Mouse (Mus musculus) megakaryocyte, embryonic 14.5 days (primary cell): ENCODE data around the gene Cobl. TPM values are rescaled to one million over a fixed set of nuclear protein-coding genes. Genes with fewer than 3 reads are reported as not detected.

Experiments
- H3K27me3 ChIP-seq: replicated peaks from 2 replicates; pipeline ENCODE3; 2012; ENCODE audit warnings: inconsistent platforms
- H3K36me3 ChIP-seq: replicated peaks from 2 replicates; pipeline ENCODE3; 2012; ENCODE audit warnings: low read length, inconsistent platforms, mixed read lengths
- H3K4me1 ChIP-seq: 2 replicates; pipeline ENCODE4 v1.6.1; 2012; ENCODE audit warnings: inconsistent platforms
- H3K4me3 ChIP-seq: replicated peaks from 2 replicates; pipeline ENCODE3; 2012; ENCODE audit warnings: moderate library complexity, mild to moderate bottlenecking, inconsistent platforms
- H3K9me3 ChIP-seq: 2 replicates; pipeline ENCODE4 v1.6.1; 2012; ENCODE audit warnings: inconsistent platforms
- FLI1 ChIP-seq: IDR thresholded peaks from 2 replicates; pipeline ENCODE4 v1.6.1; 2012; ENCODE audit warnings: low read length, inconsistent platforms, mixed read lengths
- GATA1 ChIP-seq: IDR thresholded peaks from 3 replicates; pipeline ENCODE4 v1.6.1; 2012; ENCODE audit warnings: mixed read lengths, low read length, inconsistent platforms, borderline replicate concordance
- polyA plus RNA-seq: library from polyadenylated mRNA; stranded (reverse); fragments of >175 nt; gene quantifications from 2 replicates; pipeline ENCODE4 v1.2.3, GENCODE M21; 2012; ENCODE audit warnings: low replicate concordance; ENCODE audit not compliant: insufficient read depth

The Cobl gene
- polyA plus RNA-seq, 1 experiment, result not detected

GRCm38 (mm10) chr11:12232743-12233125 is 232.0 kb downstream of the Cobl start:
- H3K36me3 ChIP-seq, result no peaks in the 10 kb centered on the region
- no peaks in the 10 kb centered on the region for H3K4me1 ChIP-seq
- no peak overlapping the region for H3K4me3 ChIP-seq
- peaks cover 2% of the 10 kb centered on the region for H3K27me3 ChIP-seq
- H3K9me3 ChIP-seq, result no peaks in the 10 kb centered on the region
- TF ChIP-seq GATA1 (no peak), FLI1 (no peak)

- TF ChIP-seq GATA1 (no peak), FLI1 (no peak)
- no peak overlapping the region for H3K4me3 ChIP-seq
Measured at GRCm38 (mm10) chr11:12232041-12232742, 232.6 kb downstream of the Cobl start.

DNA sequence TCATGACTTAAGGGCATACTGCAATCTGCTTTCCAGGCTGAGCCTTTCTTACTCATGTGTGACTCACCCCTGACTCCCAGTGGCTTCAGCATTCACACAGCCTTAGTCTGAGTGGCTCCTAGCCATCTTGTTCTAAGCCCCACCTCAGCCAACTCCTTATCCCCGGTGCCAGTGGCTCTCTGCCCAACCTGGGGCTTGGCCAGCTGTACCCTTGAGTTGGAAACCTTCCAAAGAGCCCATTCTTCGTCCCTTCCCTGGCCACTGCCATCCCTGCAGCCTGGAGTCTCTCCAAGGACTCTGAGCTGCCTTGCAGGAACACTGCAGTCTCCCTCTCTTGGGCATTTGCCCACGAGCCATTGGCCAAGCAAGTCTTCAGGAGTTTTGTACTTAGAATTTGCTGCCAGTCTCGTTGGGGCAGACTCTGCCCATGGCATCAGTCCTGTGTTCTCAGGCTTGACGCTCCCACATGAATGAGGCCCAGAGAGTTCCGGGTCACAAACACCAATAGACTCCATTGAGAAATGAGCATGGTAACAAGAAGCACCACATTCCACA is 233.2 kb downstream of the Cobl start:
- no peak for TF ChIP-seq FLI1
- no peak for TF ChIP-seq GATA1
- H3K36me3 ChIP-seq, result no peaks in the 10 kb centered on the region
- no peaks in the 10 kb centered on the region for H3K4me1 ChIP-seq
- H3K27me3 ChIP-seq, result peaks cover 2% of the 10 kb centered on the region
- H3K4me3 ChIP-seq, result no peak overlapping the region
- no peaks in the 10 kb centered on the region for H3K9me3 ChIP-seq

More at GRCm38 (mm10) chr11:12232041-12232742, 232.6 kb downstream of the Cobl start:
- Histone ChIP-seq H3K27me3 (peaks cover 2% of the 10 kb centered on the region), H3K9me3 (no peaks in the 10 kb centered on the region), H3K36me3 (no peaks in the 10 kb centered on the region), H3K4me1 (no peaks in the 10 kb centered on the region)

GRCm38 (mm10) chr11:12229411-12229810 is 235.3 kb downstream of the Cobl start:
- Histone ChIP-seq H3K9me3 (no peaks in the 10 kb centered on the region), H3K27me3 (peaks cover 2% of the 10 kb centered on the region), H3K4me1 (no peaks in the 10 kb centered on the region), H3K36me3 (no peaks in the 10 kb centered on the region), H3K4me3 (no peak overlapping the region)
- TF ChIP-seq FLI1, result no peak
- no peak for TF ChIP-seq GATA1

- Histone ChIP-seq H3K36me3 (no peaks in the 10 kb centered on the region), H3K4me1 (no peaks in the 10 kb centered on the region), H3K4me3 (no peak overlapping the region), H3K9me3 (no peaks in the 10 kb centered on the region), H3K27me3 (peaks cover 2% of the 10 kb centered on the region)
- TF ChIP-seq GATA1 (no peak), FLI1 (no peak)
Measured at GRCm38 (mm10) chr11:12227343-12227742, 237.4 kb downstream of the Cobl start.

GRCm38 (mm10) chr11:12219594-12220530 is 244.9 kb downstream of the Cobl start:
- TF ChIP-seq GATA1 (no peak), FLI1 (no peak)

GRCm38 (mm10) chr11:12216897-12217296 is 247.9 kb downstream of the Cobl start:
- H3K27me3 ChIP-seq, result no peaks in the 10 kb centered on the region
- H3K4me3 ChIP-seq, result no peak overlapping the region
- H3K36me3 ChIP-seq, result no peaks in the 10 kb centered on the region
- TF ChIP-seq FLI1 (no peak), GATA1 (no peak)
- H3K9me3 ChIP-seq, result no peaks in the 10 kb centered on the region
- H3K4me1 ChIP-seq, result no peaks in the 10 kb centered on the region

More at GRCm38 (mm10) chr11:12219594-12220530, 244.9 kb downstream of the Cobl start:
- H3K4me3 ChIP-seq, result no peak overlapping the region
- H3K36me3 ChIP-seq, result no peaks in the 10 kb centered on the region
- H3K27me3 ChIP-seq, result no peaks in the 10 kb centered on the region
- no peaks in the 10 kb centered on the region for H3K9me3 ChIP-seq
- H3K4me1 ChIP-seq, result no peaks in the 10 kb centered on the region

DNA sequence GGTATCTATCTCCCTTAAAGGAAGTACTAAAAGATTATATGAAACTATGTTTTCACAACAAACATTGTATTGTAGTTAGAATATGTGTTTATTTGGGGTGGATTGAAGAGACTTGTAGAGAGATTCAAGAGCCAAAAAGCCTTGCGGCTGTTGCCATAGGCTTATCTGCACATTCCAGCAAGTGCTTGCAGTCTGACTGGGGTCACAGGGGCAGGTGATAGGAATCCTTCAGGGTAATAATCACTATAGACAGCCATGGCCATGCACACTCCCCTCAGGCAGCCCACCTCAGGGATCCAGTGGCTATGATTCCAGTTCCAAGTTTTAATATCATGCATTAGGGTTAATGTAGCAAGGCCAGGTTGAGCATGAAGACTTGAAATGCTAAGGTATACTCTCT is 249.2 kb downstream of the Cobl start:
- Histone ChIP-seq H3K4me3 (no peak overlapping the region), H3K4me1 (no peaks in the 10 kb centered on the region), H3K36me3 (no peaks in the 10 kb centered on the region), H3K27me3 (no peaks in the 10 kb centered on the region), H3K9me3 (no peaks in the 10 kb centered on the region)
- TF ChIP-seq GATA1, result no peak
- TF ChIP-seq FLI1, result no peak

DNA sequence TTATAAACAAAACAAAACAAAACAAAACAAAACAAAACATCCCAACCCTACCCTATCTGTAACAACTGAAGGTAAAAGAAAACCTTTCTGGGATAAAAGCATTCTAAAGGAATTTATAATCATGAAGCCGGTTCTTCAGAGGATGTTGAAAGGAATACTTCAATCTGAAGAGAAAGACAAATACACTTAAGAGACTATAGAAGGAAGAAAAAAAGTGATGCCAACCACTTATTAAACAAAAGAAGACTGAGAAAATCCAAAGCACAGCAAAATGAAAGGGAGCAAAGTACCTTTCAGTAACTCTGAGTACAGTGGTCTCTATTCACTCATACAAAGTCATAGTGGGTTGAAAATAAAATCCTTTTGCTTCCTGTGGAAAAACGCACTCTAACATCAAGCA is 256.2 kb downstream of the Cobl start:
- H3K9me3 ChIP-seq, result no peaks in the 10 kb centered on the region
- H3K36me3 ChIP-seq, result no peaks in the 10 kb centered on the region
- TF ChIP-seq GATA1 (no peak), FLI1 (no peak)
- no peak overlapping the region for H3K4me3 ChIP-seq
- H3K4me1 ChIP-seq, result no peaks in the 10 kb centered on the region
- H3K27me3 ChIP-seq, result no peaks in the 10 kb centered on the region
